Mouse (Mus musculus) intestine, postnatal 0 days (tissue): ENCODE data around the gene Gm8050. TPM values are rescaled to one million over a fixed set of nuclear protein-coding genes. Genes with fewer than 3 reads are reported as not detected.
A peak's percentile ranks its signal among the peaks of the same experiment; 100 is the strongest.
"Not testable (repeated sequence)": the region's sequence is repeated elsewhere in the genome, so short reads cannot be mapped to it uniquely, and the experiment has no call there.

Source experiments
- ATAC-seq: fragments of 200-750 bp; cut with Nextera tagmentation; 2 replicates; pipeline ENCODE4 v1.8.0; 2017; ENCODE audit warnings: mild to moderate bottlenecking, moderate TSS enrichment, moderate library complexity
- H3K27ac ChIP-seq: fragments of 300-500 bp; sonication (generic); 2 replicates; pipeline ENCODE4 v1.5.1; 2014; ENCODE audit warnings: mild to moderate bottlenecking, low read depth, low read length, moderate library complexity
- H3K27me3 ChIP-seq: fragments of 300-500 bp; sonication (generic); replicated peaks from 2 replicates; pipeline ENCODE4 v1.6.1; 2014; ENCODE audit warnings: low read length, mixed read lengths; ENCODE audit not compliant: control insufficient read depth, insufficient read depth
- H3K36me3 ChIP-seq: fragments of 300-500 bp; sonication (generic); 2 replicates; pipeline ENCODE4 v1.6.1; 2014; ENCODE audit warnings: mild to moderate bottlenecking, moderate library complexity; ENCODE audit not compliant: control insufficient read depth, insufficient read depth
- H3K4me1 ChIP-seq: fragments of 300-500 bp; sonication (generic); replicated peaks from 2 replicates; pipeline ENCODE4 v1.6.1; 2014; ENCODE audit warnings: antibody characterized with exemption, low read length, mixed read lengths; ENCODE audit not compliant: control insufficient read depth, insufficient read depth
- H3K4me2 ChIP-seq: fragments of 300-500 bp; sonication (generic); replicated peaks from 2 replicates; pipeline ENCODE4 v1.6.1; 2014; ENCODE audit warnings: low read depth, mild to moderate bottlenecking, moderate library complexity
- H3K4me3 ChIP-seq: fragments of 300-500 bp; sonication (generic); 2 replicates; pipeline ENCODE4 v1.5.1; 2014; ENCODE audit warnings: low read depth, low read length
- H3K9ac ChIP-seq: fragments of 300-500 bp; sonication (generic); 2 replicates; pipeline ENCODE4 v1.6.1; 2014; ENCODE audit warnings: mild to moderate bottlenecking, low read depth, low read length
- H3K9me3 ChIP-seq: fragments of 300-500 bp; sonication (generic); 2 replicates; pipeline ENCODE4 v1.6.1; 2016; ENCODE audit warnings: mixed run types; ENCODE audit not compliant: control insufficient read depth
- CTCF ChIP-seq: sonication (generic); IDR thresholded peaks from 2 replicates; pipeline ENCODE4 v1.5.1; 2016; ENCODE audit warnings: low read depth, mild to moderate bottlenecking, control low read depth, antibody characterized with exemption, moderate library complexity
- WGBS: fragments of 180-500 bp; shearing (Covaris S2); extraction: QIAGEN DNeasy Blood & Tissue Kit; methylation state at CpG from one replicate; pipeline ENCODE4 v1.1.7; 2014; 5-methylcytosine and 5-hydroxymethylcytosine counted together
- polyA plus RNA-seq: library from polyadenylated mRNA; unstranded; fragments of >200 nt; fragmentation: Nextera tagmentation; extraction: Ambion mirVana; gene quantifications from 2 replicates; pipeline ENCODE4 v1.2.1, GENCODE M21; 2015

Gene Gm8050
- not detected in 2 replicates for polyA plus RNA-seq

GRCm38 (mm10) chr14:6720151-6720550, at the start of gene Gm8050:
Gene Gm8050 (minus strand): TSS chr14:6720251.
- ATAC-seq, H3K9ac ChIP-seq, H3K27me3 ChIP-seq, H3K36me3 ChIP-seq, H3K9me3 ChIP-seq, H3K4me2 ChIP-seq, H3K4me3 ChIP-seq, H3K4me1 ChIP-seq, H3K27ac ChIP-seq: not testable (repeated sequence)
- WGBS = no CpG with 5 or more reads among the region's 2 CpGs

GRCm38 (mm10) chr14:6757231-6757536, 37.1 kb upstream of the Gm8050 start:
- peak; percentile 52 for TF ChIP-seq CTCF
- WGBS = 0% methylated on average over 4 of the region's 13 CpGs
- H3K4me2 ChIP-seq = peak overlapping the region; percentile 60

DNA sequence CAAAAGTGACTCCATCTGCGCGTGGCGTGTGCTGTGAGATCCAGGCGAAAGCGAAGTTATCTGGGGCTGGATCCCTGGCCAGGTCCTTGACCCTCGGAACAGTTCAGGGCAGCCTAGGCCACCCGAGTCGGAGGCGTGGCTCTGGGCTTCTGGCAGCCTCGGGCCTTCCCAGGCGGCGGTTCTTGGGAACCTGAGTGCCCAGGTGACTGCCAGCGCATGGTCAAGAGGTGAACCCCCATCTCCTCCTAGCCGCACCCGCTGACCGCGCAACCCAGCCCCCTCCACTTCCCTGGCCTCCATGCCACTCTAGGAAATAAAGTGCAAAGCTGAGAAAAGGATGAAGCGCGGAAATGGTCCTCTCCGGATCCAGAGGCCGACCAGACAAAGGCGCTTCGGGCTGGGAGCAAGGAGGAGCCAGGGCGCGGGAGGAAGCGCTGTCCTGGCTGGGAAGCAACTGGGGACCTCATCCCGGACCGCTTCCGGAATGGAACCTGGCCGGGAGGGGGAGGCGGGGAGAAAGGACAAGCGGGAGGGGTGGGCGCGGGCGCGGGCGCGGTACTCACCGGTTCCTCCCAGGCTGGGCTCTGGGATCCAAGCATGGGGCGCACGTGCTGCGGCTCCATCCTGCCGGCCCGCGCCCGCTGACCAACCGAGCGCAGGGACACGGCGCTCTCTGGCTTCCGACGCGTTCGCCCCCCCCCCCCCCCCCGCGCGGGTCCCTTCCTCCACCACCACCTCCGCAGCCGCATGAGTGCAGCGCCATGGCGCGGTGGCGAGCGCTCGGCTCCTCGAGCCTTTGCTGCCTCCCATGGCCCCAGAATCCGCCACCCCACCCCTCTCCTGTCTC, 36.6 kb upstream of the Gm8050 start:
- Histone ChIP-seq H3K4me2 (peak overlapping the region; percentile 60), H3K4me3 (peak overlapping the region; percentile 31)
- WGBS = 0% methylated on average over 20 of the region's 67 CpGs
- H3K9me3 ChIP-seq, H3K36me3 ChIP-seq, H3K27ac ChIP-seq, H3K4me1 ChIP-seq, ATAC-seq, H3K27me3 ChIP-seq, H3K9ac ChIP-seq: not testable (repeated sequence)

More at GRCm38 (mm10) chr14:6757231-6757536, 37.1 kb upstream of the Gm8050 start:
- H3K9me3 ChIP-seq, H3K4me1 ChIP-seq, H3K27ac ChIP-seq, ATAC-seq, H3K27me3 ChIP-seq, H3K9ac ChIP-seq, H3K36me3 ChIP-seq: not testable (repeated sequence)
- peak overlapping the region; percentile 31; the same call in 1 of the 2 replicates for H3K4me3 ChIP-seq

DNA sequence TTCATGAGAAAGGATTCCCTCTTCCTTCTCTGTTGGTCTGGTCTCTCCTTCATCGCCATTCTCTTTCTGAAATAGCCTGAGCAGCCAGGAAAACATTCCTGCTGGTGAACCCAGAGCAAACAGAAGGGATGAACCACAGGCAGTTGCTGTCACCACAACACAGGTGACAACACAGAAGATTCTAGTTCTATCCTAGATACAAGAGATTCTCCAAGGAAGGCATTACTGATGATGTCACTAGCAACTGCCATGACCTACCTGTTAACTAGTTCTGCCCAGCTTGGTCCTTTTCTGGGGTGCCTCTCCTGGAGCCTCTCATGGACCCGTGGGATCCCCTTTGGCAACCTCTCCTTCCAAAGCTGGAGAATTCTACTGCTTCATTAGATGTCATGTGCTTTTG, 22.2 kb upstream of the Gm8050 start, which contains the start of gene Gm3636:
Gene Gm3636 (minus strand): TSS at position 101 of the 400 bp plus-strand sequence.
- not testable (repeated sequence) for H3K4me2 ChIP-seq, H3K9me3 ChIP-seq, H3K27me3 ChIP-seq, ATAC-seq, H3K4me1 ChIP-seq, H3K27ac ChIP-seq, H3K36me3 ChIP-seq, H3K4me3 ChIP-seq, H3K9ac ChIP-seq
- no CpG with 5 or more reads among the region's 2 CpGs for WGBS

DNA sequence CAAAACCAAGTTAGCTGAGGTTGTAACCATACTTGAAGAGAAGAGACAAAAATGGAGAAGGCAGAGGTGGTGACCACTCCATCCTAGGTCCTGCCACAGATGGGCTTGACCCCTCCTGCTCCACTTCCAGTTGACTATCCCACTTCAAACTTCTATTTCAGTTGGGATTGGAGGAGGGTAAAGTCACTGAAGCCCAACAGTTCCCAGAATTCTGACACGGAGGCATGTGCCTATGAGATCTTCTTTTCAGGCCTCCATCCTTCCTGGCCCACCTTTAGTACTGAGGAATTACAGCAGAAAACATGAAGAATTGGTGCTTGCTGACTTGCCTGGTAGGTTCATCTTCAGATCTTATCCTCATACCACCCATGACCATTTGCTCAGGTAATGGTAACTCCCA, 36.0 kb downstream of the Gm8050 start, which contains the start of gene Gm10251:
Gene Gm10251 (minus strand): TSS at position 101 of the 400 bp plus-strand sequence.
- H3K27ac ChIP-seq, ATAC-seq, H3K9ac ChIP-seq, H3K4me2 ChIP-seq, H3K36me3 ChIP-seq, H3K27me3 ChIP-seq, H3K4me1 ChIP-seq, H3K4me3 ChIP-seq, H3K9me3 ChIP-seq: not testable (repeated sequence)
- WGBS = no CpG with 5 or more reads among the region's 1 CpGs

Other genes starting within 250 kb of the Gm8050 start
- gene Gm8356, start 183.0 kb downstream of the Gm8050 start, polyA plus RNA-seq = not detected in 2 replicates
- gene Gm3629, start 129.6 kb downstream of the Gm8050 start, polyA plus RNA-seq = 0.29 TPM in 1 of 2 replicates, not detected in the other
- not detected in 2 replicates for gene Gm3460, start 97.8 kb downstream of the Gm8050 start, polyA plus RNA-seq
- 0.08 TPM in 1 of 2 replicates, not detected in the other for gene Gm10251, start 36.1 kb downstream of the Gm8050 start, polyA plus RNA-seq
- 1.2 and 1.3 TPM in 2 replicates for gene Gm3636, start 22.1 kb upstream of the Gm8050 start, polyA plus RNA-seq
- not detected in 2 replicates for gene Gm8362, start 54.2 kb upstream of the Gm8050 start, polyA plus RNA-seq
- gene Gm3642, start 120.1 kb upstream of the Gm8050 start, polyA plus RNA-seq = not detected in 2 replicates
- gene Gm3667, start 169.7 kb upstream of the Gm8050 start, polyA plus RNA-seq = 0.17 TPM in 1 of 2 replicates, not detected in the other